Mouse (Mus musculus) induced T-regulatory cell, adult 2 months (primary cell): ENCODE data around the gene Itga1.

Experiments
- DNase-seq: peaks from one replicate; pipeline ENCODE4 v3.0.0-alpha.2; 2012; ENCODE audit warnings: low read depth

Gene Itga1

DNA sequence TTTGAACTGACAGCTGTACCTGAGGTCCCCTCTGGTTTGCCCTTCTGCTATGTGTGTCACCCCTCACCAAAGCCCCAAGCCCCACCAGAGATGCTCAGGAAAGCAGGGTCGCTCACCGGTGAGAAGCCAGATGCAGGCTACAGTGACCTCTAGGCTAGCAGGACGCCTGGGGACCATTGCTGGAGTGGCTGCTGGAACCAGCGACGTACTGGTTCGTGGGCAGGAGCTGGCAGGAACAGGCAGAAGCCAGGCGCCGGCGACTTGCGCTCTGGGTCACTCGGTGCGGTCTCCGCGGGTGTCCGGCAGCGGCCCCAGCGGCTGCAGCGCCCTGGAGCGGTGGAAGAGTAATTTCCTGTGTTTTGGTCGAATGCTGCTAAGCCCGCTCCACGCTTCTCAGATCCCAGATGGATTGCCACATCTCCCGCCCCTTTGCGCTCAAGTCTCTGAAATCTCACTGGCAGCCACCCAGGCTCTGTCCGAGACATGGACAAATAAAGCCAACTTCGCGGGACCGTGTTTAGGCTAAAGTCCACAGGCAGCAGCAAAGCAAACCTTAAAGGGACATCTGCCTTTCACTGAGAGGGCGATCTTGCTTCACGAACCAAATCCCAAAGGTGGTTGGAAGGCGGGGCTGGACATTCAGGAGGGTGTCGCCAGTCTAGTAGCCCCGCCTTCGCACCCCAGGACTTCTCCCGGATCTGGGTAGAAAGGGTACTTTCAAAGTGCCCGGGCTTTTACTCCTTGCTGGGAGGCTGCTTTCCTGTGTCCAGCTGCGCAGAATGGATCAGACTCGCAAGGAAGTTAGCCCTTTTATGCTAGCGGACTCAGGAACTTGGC is at the start of gene Itga1, which contains the start of gene Gm49395:
Itga1 (minus strand) TSS at position 610 of the 837 bp plus-strand sequence.
Gm49395 (minus strand) TSS at position 567 of the 837 bp plus-strand sequence.
- DNase-seq, result peak; percentile 32

DNA sequence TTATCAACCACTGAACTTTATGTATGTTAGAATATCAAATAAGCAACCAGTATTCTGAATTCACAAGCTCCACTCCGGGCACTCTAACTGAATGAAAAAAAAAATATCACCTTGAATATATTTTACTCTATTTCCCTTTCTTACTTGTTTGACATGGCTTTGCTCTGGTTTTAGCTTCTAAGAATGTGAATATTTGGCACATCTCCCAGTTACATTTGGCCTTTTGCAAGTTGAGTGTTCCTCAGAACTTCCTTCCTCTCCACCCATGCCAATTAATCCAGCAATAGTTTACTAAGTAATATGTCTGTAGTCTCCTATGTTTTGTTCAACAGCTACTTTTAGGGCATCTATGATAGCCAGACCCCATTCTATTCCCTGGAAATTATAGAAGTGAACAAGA is 48.8 kb upstream of the Itga1 start:
- DNase-seq, result no peak

DNA sequence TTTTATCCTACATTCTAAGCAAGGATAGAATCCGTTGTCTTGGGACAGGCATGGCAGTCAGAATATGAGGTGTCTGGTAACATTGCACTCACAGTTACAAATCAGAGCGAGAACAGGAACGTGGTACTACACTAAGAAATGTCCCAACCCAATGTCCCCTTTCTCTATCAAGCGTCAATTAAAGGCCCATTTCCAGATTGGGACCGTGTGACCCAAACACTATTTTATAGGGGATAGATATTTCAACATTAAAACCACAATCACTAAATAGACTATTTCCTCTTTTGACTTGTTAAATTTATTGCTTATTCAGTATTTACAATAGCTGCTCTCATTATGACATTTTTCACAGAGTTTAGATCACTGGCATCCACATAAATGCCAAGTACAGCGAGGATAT is 48.1 kb upstream of the Itga1 start:
- DNase-seq, result no peak

DNA sequence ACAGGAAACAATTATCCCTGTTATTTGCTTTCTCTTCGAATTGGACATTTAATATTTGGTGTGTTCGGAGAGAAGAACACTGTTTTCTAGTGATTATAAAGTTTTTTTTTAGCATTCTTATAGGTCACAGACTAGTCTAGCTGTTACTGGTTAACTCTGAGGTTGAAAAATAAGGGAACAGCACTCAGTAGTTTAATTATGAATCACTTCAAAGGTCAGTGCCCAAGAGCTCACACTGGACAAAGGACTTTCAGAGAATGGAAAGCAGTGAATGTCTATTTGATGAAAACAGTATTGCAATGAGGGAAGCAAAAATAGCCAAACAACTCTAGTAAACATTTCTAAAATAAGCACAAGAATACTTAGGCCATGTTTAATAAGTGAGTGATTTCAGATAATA is 41.8 kb upstream of the Itga1 start:
- no peak for DNase-seq

DNA sequence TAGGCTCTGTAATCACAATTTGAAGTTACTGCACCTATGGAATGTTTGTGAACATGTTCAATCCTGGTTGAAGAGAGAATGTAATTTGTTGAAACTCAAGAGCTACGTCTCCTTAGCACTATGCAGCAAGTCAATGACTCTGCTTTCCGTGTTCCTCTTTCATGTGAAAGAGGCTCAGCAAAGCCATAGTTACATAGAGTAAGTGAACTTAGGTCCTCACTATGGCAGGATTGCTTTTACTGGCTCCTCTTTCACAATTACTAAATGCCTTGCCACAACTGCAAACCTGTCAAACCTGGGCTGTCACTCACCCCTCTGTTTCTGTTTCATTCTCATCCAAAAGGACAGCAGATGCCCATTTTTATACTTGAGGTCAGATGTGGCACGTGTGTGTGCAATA is 40.3 kb upstream of the Itga1 start:
- DNase-seq, result no peak

DNA sequence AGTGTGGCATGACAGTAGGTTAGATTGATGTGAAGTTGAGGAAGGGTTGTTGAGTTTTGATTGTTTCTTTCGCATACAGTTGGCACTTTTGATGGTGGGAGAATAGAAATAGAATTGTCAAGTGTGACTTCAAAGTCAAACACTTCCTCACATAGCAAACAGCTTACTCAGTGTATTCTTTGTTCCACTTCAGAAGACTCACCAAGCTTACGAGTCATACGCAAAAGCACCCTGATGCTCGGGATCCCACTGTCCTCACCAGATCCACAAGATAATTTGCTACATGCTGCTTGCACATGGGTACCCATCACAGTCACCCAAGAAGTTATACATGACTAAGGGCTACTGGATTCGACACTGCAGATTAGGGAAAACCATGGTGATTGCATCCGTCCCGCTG is 36.7 kb upstream of the Itga1 start:
- DNase-seq, result no peak

DNA sequence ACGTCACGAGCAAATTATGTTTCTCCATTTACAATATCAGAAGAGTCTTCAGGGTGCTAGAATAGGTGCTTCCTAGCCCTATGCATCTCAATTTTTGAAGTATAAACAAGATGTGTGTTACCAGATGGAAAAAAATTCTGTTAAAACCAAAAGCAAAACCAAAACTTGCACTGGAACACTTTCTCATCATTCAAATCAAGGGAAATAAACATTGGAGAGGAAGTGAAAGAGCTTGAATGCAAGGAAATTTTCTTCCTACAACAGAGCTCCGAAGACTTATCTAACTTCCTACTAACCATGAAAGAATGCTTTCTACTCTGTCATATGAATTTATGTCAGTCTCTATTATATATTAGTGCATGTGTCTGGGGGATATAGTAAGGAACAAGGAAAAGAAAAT is 35.0 kb upstream of the Itga1 start:
- DNase-seq, result no peak

DNA sequence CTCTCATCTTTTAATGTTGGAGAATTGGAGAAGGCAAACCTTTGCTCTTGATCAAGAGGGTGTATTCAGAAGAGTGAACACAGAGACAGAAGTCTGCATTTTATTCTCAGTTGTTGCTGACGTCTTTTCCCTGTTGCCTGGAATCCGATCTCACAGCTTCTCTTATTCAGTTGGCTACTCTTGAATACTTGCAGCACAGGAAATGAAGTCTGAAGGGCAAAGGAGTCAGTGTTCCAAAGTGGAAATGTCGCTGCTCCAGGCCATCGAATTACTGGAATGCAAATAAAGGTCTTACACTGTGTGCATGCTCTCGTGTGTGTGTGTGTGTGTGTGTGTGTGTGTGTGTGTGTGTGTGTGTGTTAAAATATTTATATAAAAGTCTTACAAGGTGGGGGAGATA is 30.7 kb upstream of the Itga1 start:
- DNase-seq, result no peak

DNA sequence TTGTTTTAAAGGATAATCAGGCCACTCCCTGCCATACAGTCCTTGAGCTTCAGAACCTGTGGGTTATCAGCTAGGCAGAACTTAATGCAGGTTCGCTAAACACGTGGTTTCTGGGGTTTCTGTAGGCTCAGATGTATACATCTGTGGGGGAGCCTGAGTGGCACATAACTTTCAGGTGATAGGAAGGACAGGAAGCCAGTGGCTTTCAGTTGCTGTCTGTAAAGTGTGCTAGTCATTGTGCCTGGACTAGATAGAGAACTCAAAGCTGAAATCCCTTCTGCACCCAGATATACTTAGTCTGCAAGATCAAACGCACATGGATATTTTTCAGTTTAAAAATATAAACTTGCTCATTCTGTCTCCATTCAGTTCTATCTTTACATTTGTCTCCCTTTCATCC is 29.6 kb upstream of the Itga1 start:
- DNase-seq, result no peak

DNA sequence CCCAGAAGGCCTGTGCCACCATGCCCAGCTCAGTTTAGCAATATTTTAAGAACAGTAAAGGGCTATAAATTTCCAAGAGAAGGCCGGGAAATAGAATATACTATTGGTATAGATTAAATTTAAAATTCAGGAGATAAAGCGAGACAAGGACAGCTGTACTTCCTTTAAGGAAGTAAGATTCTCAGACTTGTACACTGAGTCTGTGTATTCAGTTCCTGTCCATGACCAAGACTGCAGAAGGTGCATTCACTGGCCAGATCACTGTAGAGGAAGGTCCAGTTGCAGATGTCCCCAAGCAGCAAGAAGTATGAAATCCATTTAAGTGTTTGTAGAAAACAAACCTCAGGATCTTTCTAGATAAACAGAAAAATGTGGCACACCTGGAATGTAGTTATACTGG is 28.3 kb upstream of the Itga1 start:
- no peak for DNase-seq

DNA sequence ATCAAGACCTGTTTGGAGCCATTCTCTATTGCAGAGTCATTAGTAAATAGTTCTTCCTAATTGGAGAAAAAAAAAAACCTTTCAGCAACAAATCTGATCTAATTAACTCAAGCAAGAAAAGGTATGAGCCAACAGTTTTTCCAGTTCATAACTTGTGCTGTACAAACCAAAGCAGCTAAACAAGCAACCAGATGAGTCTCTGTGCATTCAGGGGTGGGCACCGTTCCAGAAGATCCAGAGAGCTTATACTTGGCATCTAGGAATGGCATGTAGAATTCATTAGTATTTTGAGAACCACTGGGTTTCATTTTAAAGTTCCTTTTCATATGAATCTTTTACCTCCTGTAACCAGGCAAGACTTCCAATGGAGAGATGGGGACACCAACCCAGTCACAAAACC is 26.1 kb upstream of the Itga1 start:
- DNase-seq, result no peak

DNA sequence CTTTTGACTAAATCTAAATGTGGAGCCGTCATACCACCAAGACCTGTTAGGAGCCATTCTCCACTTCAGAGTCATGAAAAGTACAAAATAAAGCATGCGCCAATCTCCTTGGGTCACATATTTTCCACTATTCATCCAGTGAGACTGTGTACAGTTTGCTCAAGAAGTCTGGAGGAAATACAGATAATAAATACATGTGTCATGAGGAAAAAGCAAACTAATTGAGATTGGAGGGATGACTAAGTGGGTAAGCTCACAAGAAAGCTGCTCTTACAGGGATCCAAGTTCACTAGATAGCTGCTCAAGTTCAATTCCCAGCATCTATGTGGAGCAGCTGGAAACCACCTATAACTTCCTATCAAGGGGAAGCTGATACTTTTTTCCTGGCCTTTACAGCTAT is 24.8 kb upstream of the Itga1 start:
- DNase-seq, result no peak

DNA sequence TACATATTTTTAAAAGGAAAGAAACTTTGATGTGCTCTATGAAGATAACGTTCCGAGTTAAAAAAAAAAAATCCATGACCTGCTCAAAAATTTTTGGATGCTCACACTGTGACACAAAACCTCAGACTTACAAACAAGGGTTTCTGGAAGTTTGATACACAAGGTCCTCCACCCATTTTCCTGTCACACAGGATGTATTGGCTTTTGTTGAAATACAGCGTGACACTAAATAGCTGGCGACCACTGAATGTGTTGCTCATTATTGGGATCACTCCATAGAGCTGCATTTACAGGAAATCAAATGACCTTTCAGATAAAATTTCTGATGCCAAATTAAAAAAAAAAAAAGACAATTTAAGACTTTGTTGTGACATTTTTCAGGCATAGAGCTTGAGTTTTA is 23.4 kb upstream of the Itga1 start:
- no peak for DNase-seq

DNA sequence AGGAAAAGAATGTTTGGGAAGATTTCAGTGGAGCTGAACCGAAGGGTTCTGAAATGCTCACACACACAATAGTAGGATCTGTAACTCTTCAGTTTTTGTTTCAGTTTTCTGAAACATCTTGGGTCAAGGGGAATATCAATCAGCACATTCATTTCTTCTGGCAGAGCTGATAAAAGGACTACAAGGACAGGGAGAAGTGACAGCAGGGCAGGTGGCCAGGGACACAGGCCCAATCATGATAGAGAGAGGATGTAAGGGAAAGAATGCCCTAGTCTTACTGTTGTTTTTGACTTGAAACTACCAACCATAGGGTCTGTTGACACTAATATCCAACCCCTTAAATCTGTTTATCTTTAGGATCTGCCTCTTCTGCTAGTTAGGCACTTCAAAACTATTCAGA is 22.8 kb upstream of the Itga1 start:
- DNase-seq, result no peak

DNA sequence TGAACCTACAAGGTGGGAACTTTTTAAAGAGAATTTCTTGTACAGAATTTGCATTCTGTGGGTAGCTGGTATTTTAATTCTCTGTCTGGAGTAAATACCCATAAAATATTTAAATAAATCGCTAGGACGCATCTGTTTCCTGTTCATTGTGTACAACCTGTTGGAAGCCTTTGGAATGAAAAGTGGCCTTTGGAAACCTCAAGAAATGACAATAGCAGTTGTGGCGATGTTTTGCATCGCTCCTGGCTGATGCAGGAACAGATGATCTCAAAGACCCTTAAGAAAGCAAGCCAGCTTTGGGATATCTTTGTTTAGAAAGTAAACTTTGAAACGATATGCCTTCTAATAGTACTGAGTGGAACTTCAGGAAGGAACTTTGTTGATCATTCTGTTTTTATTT is 17.0 kb upstream of the Itga1 start:
- DNase-seq, result no peak

DNA sequence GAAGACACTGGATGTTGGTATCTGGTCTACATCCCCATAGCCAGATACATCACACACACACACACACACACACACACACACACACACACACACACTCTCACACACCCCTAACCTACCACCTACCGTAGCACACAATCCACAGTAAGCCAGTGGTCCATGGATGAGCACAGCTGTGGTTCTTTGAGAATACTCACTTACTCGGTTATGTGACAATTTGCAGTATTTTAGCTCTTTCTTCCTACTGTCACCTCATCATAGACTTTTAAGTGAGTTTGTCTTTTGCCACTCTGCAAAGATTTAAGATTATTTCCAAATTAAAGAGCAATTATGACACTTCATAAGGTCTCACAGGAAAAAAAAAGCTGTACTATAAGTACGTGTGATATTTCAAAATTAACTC is 16.4 kb upstream of the Itga1 start:
- DNase-seq, result no peak

DNA sequence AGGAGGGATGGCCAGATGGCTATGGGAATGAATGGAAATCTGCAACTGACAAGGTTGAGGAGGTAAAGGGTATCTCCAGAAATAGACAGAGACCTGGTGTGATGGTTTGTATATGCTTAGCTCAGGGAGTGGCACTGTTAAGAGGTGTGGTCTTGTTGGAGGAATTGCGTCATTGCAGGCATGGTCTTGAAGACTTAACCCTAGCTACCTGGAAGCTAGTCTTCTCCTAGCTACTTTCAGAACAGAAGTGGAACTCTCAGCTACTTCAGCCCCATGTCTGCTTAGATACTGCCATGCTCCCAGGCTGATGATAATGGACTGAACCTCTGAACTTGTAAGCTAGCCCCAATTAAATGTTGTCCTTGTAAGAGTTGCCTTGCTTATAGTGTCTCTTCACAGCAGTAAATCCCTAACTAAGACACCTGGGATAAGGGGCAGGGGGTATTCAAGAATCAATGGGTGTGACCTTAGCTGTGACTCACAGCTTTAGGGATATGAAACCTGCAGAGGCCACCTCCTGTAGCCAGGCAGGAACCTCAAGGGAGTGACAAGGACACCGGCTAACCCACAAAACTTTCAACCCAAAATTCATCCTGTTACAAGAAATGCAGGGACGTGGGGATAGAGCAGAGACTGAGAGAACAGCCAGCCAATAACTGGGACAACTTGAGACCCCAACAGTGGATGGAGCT is 15.3 kb upstream of the Itga1 start:
- DNase-seq, result no peak

DNA sequence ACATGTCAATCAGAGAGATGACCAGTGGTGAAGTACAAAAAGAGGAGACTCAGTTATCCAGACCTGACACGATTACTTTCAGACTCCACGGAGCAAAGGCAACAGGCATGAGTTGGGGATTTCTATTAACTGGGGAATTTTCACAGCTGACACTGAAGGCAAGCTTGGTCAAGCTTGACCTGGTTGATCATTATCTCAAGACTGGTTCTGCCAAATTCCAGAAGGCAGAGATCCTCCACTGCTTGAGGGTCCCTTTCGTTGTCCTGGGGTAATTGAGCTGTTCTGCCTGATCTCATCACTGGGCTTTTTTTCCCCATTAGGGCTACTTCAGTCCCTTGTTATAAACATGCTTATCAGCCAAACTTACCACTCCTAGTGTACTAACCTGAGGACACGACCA is 7.9 kb upstream of the Itga1 start:
- no peak for DNase-seq

DNA sequence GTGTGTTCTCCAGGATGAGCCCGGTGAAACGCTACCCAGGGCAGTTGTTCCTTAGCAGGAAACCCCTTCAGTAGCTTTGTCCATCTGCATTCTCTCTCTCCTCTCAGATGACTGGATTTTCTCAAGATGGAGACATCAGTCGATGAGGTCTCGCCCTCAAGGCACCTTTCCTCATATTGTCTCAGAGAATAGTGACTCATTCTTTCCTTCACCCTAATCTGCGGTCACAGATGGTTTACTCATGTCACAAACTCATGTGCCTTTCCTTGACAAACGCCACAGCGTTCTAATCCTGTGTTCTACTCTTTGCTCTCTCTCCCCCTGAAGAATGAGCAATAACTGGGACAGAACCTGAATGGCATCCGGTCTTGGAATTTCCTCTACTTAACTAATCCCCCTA is 5.7 kb upstream of the Itga1 start:
- DNase-seq, result peak; percentile 65

DNA sequence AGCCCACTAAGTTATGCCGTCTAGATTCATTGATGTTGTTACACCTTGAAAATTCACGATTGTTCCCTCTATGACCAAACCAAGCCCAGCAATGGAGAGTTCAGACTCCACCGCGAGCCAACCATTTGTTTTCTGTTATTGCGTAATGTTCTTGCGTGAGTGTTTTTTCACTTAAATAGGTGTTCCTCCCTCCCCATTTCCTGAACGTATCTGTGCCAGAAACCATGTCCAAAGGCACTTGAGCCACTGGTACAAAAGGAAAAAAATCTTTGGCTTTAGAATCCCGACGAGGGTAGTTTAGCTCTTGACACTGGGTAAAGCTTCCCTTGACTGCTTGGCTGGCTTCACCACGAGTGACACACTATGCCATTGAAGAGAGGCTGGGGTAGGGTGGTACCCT is 4.4 kb upstream of the Itga1 start:
- DNase-seq, result no peak

DNA sequence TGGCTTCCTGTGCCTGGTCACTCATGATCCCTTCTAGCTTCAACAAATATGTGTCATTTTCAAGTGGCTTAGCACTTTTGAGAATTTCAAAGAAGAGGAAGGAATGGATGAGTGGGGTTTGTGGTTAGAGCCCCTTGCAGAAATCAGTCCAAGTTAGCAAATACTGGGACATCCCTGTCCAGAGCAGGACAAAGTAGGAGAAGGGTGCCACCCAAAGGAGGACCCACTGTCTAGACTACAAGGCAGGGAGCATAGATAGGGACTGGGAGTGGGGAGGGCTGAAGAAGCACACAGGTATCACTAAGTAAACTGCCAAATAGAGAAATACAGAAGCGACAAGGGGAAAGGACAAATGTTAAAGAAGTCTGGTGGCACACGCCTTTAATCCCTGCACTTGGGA is 990 bp upstream of the Itga1 start:
- DNase-seq, result no peak

DNA sequence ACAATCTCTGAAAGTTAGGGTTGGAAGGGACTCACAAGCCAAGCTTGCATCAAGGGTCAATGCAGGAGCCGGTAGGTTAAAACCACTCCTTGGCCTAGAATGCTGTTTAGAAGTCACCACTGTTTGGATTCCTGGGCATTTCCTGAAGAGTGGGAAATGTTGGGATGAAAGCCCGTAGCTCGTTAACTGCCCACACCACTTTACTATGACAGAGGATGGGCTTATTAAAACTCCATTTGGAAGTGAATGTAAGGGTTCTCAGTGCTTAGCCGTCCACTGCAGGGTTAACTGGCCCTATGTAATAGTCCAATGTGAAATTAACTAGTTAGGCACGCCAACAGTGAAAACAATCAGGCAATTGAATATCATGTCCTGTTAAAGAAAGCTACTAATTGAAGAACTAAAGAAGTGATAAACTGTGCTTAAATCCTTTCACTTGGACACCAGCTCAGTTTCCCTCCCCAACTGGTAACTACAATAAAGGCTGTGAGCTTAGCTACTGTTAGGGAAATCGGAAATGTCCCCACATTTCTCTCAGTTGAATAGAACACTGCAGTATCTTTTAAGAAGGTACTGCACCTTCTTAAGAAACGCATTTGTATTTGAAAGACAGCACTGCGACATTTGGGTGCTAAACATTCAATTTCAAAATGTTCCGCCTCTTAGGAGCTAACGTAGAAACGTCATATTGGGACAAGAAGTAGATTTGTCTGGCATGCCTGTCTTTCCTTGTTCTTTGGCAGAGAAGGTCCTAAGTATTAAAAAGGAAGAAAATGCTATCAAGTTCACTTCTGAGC is 1.2 kb downstream of the Itga1 start:
- no peak for DNase-seq

DNA sequence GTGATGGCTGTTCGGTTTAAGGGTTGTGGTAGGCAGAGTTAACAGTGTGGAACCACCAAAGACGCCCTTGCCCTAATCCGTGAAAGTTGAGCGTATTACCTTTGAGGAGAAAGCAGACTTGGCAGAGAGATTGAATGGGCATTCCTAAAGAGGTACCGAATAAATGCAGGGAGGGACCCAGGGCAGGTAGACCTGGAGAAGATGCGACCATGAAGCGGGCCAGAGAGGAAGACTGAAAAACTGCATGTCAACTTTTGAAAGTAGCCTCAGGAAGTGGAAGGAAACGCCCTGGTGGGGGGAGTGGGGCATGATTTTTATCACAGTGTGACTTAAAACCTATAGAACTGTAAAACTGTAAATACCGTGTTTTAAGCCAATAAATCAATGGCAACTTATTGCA is 2.4 kb downstream of the Itga1 start:
- DNase-seq, result no peak
